Mouse (Mus musculus) megakaryocyte-erythroid progenitor cell, adult 5-6 weeks (primary cell): ENCODE measurements around the gene 4931440F15Rik. TPM values are rescaled to one million over a fixed set of nuclear protein-coding genes. Genes with fewer than 3 reads are reported as not detected.

Source experiments
- total RNA-seq, 2 experiments: library from RNA; stranded (forward) in 1 of 2; stranded (reverse) in 1 of 2; fragments of 200-1000, 215-1000 nt in 1 of 2; fragments of >200 nt in 1 of 2; fragmentation: Nextera tagmentation in 1 of 2; gene quantifications; 2 replicates each; pipeline ENCODE4 v1.2.3; 2014 to 2017

Gene 4931440F15Rik
- total RNA-seq, 2 experiments from 2014 or later, result not detected

Other genes with a start within 250 kb of the 4931440F15Rik start
- 40.9 and 53.2 TPM in 2 replicates for gene Rtn4, start 132.7 kb downstream of the 4931440F15Rik start, total RNA-seq (2014; fragmentation: Nextera tagmentation)
- 55.1 and 85.9 TPM in 2 replicates for gene Rtn4, start 132.7 kb downstream of the 4931440F15Rik start, total RNA-seq (2017)
- 0.09 and 2.8 TPM in 2 replicates for gene Eml6, start 200.4 kb upstream of the 4931440F15Rik start, total RNA-seq (2014; fragmentation: Nextera tagmentation)
- 1.6 and 1.8 TPM in 2 replicates for gene Eml6, start 200.4 kb upstream of the 4931440F15Rik start, total RNA-seq (2017)